16 mouse cellular contexts compared by ENCODE assay signal in genomic region chr9:15759318-15759717, GRCm38 (mm10).
"Had no signal": no experiment of that assay in that cellular context is flagged by ENCODE, and none has a peak within 500 bp of the region (broad histone marks: within the 10 kb centered on the region; RNA-seq: fewer than 3 reads in every experiment).

No protein-coding gene starts in this region.

- H3K27ac ChIP-seq: neural tube, embryonic 13.5 days; neural tube, embryonic 15.5 days; stomach, embryonic 15.5 days; stomach, postnatal 0 days had no signal

- H3K4me3 ChIP-seq: neural tube, embryonic 13.5 days; neural tube, embryonic 15.5 days; stomach, embryonic 15.5 days had no signal

- DNase-seq: retina, postnatal 1 day; right cerebral cortex, adult 18-20 months; right cerebral cortex, postnatal 14 days; right cerebral cortex, postnatal 25 days; right cerebral cortex, postnatal 4 days; spleen, adult 18-20 months; thymus, adult 18-20 months; thymus, adult 2 months; thymus, postnatal 14 days; thymus, postnatal 25 days; thymus, postnatal 36 days; thymus, postnatal 4 days had no signal

- H3K9me3 ChIP-seq: neural tube, embryonic 13.5 days; neural tube, embryonic 15.5 days; stomach, embryonic 15.5 days had no signal

- H3K36me3 ChIP-seq: neural tube, embryonic 13.5 days; neural tube, embryonic 15.5 days; stomach, embryonic 15.5 days had no signal

- H3K4me1 ChIP-seq: neural tube, embryonic 13.5 days; neural tube, embryonic 15.5 days; stomach, embryonic 15.5 days had no signal

- H3K4me2 ChIP-seq: neural tube, embryonic 13.5 days; neural tube, embryonic 15.5 days; stomach, embryonic 15.5 days had no signal

- H3K9ac ChIP-seq: neural tube, embryonic 13.5 days; neural tube, embryonic 15.5 days; stomach, embryonic 15.5 days had no signal

- H3K27me3 ChIP-seq: neural tube, embryonic 13.5 days; neural tube, embryonic 15.5 days; stomach, embryonic 15.5 days had no signal
